Mouse (Mus musculus): ENCODE measurements around the gene Mrtfb.

DNA sequence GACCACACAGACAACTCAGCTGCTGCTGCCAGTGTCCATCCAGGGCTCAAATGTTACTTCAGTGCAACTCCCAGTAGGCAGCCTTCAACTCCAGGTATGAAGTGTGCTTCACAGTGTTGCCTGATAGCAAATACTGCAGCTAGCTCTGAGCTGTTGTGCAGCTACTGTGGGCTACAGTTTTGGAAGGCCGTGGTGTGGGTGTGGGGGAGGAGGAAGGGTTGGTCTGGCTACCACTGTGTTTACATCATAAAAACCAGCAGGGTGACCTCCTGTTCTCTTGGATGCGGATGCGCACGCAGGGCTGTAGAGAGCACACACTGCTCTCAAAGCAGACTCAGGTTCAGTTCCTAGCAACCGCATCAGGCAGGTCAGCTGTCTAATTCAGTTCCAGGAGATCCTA lies 145.3 kb downstream of the Mrtfb start:
- no peak for TF ChIP-seq CTCF (IDR thresholded peaks at IDR 0.05)
- no peak for TF ChIP-seq POLR2A (IDR thresholded peaks at IDR 0.05; ENCODE audit: insufficient read depth, low read depth, low read length)

Data from heart, adult 2 months (tissue).